Mouse (Mus musculus): ENCODE measurements around the gene Cdc42bpg. TPM values are rescaled to one million over a fixed set of nuclear protein-coding genes. Genes with fewer than 3 reads are reported as not detected.

Cdc42bpg gene
- total and polyA plus RNA-seq, 2 experiments from 2014 or later, result 0.23 to 4.7 TPM

GRCm38 (mm10) chr19:6297641-6298040 lies 8.6 kb upstream of the Cdc42bpg start:
- Histone ChIP-seq H3K9ac (no peak overlapping the region), H3K9me3 (ENCODE audit: low read length) (no peaks in the 10 kb centered on the region), H3K4me1 (ENCODE audit: insufficient read depth) (no peaks in the 10 kb centered on the region), H3K36me3 (ENCODE audit: insufficient read depth) (peaks cover 63% of the 10 kb centered on the region), H3K4me3 (ENCODE audit: low read depth, low read length) (no peak overlapping the region), H3K27me3 (ENCODE audit: insufficient read depth, low read length) (no peaks in the 10 kb centered on the region), H3K27ac (ENCODE audit: low read depth, low read length) (no peak overlapping the region), H3K4me2 (ENCODE audit: low read depth) (no peak overlapping the region)
- ATAC-seq, result no peak
- no peak for DNase-seq
- 92% methylated on average over 9 of the region's 9 CpGs for WGBS
- TF ChIP-seq CTCF (IDR thresholded peaks at IDR 0.05; ENCODE audit: low read depth), result no peak

GRCm38 (mm10) chr19:6299003-6299402 lies 7.3 kb upstream of the Cdc42bpg start:
- Histone ChIP-seq H3K9me3 (ENCODE audit: low read length) (no peaks in the 10 kb centered on the region), H3K4me3 (ENCODE audit: low read depth, low read length) (no peak overlapping the region), H3K9ac (no peak overlapping the region), H3K27ac (ENCODE audit: low read depth, low read length) (no peak overlapping the region), H3K4me2 (ENCODE audit: low read depth) (no peak overlapping the region), H3K4me1 (ENCODE audit: insufficient read depth) (no peaks in the 10 kb centered on the region), H3K36me3 (ENCODE audit: insufficient read depth) (peaks cover 59% of the 10 kb centered on the region), H3K27me3 (ENCODE audit: insufficient read depth, low read length) (no peaks in the 10 kb centered on the region)
- DNase-seq (no peak), ATAC-seq (no peak)
- WGBS, result 81% methylated on average over 4 of the region's 4 CpGs
- TF ChIP-seq CTCF (IDR thresholded peaks at IDR 0.05; ENCODE audit: low read depth), result no peak

- H3K36me3 ChIP-seq (ENCODE audit: insufficient read depth), result peaks cover 52% of the 10 kb centered on the region
- no peak for TF ChIP-seq CTCF (IDR thresholded peaks at IDR 0.05; ENCODE audit: low read depth)
- H3K4me2 ChIP-seq (ENCODE audit: low read depth), result no peak overlapping the region
- no peaks in the 10 kb centered on the region for H3K4me1 ChIP-seq (ENCODE audit: insufficient read depth)
- no peaks in the 10 kb centered on the region for H3K27me3 ChIP-seq (ENCODE audit: insufficient read depth, low read length)
- 94% methylated on average over 7 of the region's 7 CpGs for WGBS
- DNase-seq (no peak), ATAC-seq (no peak)
- no peak overlapping the region for H3K9ac ChIP-seq
- no peak overlapping the region for H3K27ac ChIP-seq (ENCODE audit: low read depth, low read length)
- H3K4me3 ChIP-seq (ENCODE audit: low read depth, low read length), result no peak overlapping the region
- no peaks in the 10 kb centered on the region for H3K9me3 ChIP-seq (ENCODE audit: low read length)
Observed at GRCm38 (mm10) chr19:6299450-6300267, 6.6 kb upstream of the Cdc42bpg start.

GRCm38 (mm10) chr19:6300402-6300841 lies 5.8 kb upstream of the Cdc42bpg start:
- 72% methylated on average over 7 of the region's 7 CpGs for WGBS
- H3K9ac ChIP-seq, result no peak overlapping the region
- H3K4me3 ChIP-seq (ENCODE audit: low read depth, low read length), result no peak overlapping the region
- no peaks in the 10 kb centered on the region for H3K27me3 ChIP-seq (ENCODE audit: insufficient read depth, low read length)
- no peaks in the 10 kb centered on the region for H3K4me1 ChIP-seq (ENCODE audit: insufficient read depth)
- no peak for TF ChIP-seq CTCF (IDR thresholded peaks at IDR 0.05; ENCODE audit: low read depth)
- H3K4me2 ChIP-seq (ENCODE audit: low read depth), result no peak overlapping the region
- H3K27ac ChIP-seq (ENCODE audit: low read depth, low read length), result no peak overlapping the region; the same call in 1 of the 2 replicates
- H3K36me3 ChIP-seq (ENCODE audit: insufficient read depth), result peaks cover 45% of the 10 kb centered on the region
- no peaks in the 10 kb centered on the region for H3K9me3 ChIP-seq (ENCODE audit: low read length)
- no peak for ATAC-seq
- no peak for DNase-seq

GRCm38 (mm10) chr19:6302114-6302513 lies 4.1 kb upstream of the Cdc42bpg start:
- 92% methylated on average over 5 of the region's 5 CpGs for WGBS
- no peak for ATAC-seq
- Histone ChIP-seq H3K27me3 (ENCODE audit: insufficient read depth, low read length) (no peaks in the 10 kb centered on the region), H3K4me3 (ENCODE audit: low read depth, low read length) (no peak overlapping the region), H3K4me1 (ENCODE audit: insufficient read depth) (no peaks in the 10 kb centered on the region), H3K9ac (no peak overlapping the region), H3K4me2 (ENCODE audit: low read depth) (no peak overlapping the region), H3K9me3 (ENCODE audit: low read length) (no peaks in the 10 kb centered on the region), H3K27ac (ENCODE audit: low read depth, low read length) (no peak overlapping the region), H3K36me3 (ENCODE audit: insufficient read depth) (peaks cover 31% of the 10 kb centered on the region)
- no peak for TF ChIP-seq CTCF (IDR thresholded peaks at IDR 0.05; ENCODE audit: low read depth)
- no peak for DNase-seq

GRCm38 (mm10) chr19:6302522-6302921 lies 3.7 kb upstream of the Cdc42bpg start:
- TF ChIP-seq CTCF (IDR thresholded peaks at IDR 0.05; ENCODE audit: low read depth), result no peak
- Histone ChIP-seq H3K4me2 (ENCODE audit: low read depth) (no peak overlapping the region), H3K27ac (ENCODE audit: low read depth, low read length) (no peak overlapping the region), H3K4me3 (ENCODE audit: low read depth, low read length) (no peak overlapping the region), H3K9me3 (ENCODE audit: low read length) (no peaks in the 10 kb centered on the region), H3K9ac (no peak overlapping the region), H3K4me1 (ENCODE audit: insufficient read depth) (no peaks in the 10 kb centered on the region), H3K27me3 (ENCODE audit: insufficient read depth, low read length) (no peaks in the 10 kb centered on the region), H3K36me3 (ENCODE audit: insufficient read depth) (peaks cover 27% of the 10 kb centered on the region)
- ATAC-seq (no peak), DNase-seq (no peak)
- WGBS, result 43% methylated on average over 4 of the region's 4 CpGs

- H3K9ac ChIP-seq, result no peak overlapping the region
- H3K9me3 ChIP-seq (ENCODE audit: low read length), result no peaks in the 10 kb centered on the region
- WGBS, result 85% methylated on average over 6 of the region's 6 CpGs
- no peaks in the 10 kb centered on the region for H3K27me3 ChIP-seq (ENCODE audit: insufficient read depth, low read length)
- H3K4me3 ChIP-seq (ENCODE audit: low read depth, low read length), result no peak overlapping the region
- ATAC-seq, result no peak
- H3K4me1 ChIP-seq (ENCODE audit: insufficient read depth), result no peaks in the 10 kb centered on the region
- peaks cover 14% of the 10 kb centered on the region for H3K36me3 ChIP-seq (ENCODE audit: insufficient read depth)
- no peak overlapping the region for H3K27ac ChIP-seq (ENCODE audit: low read depth, low read length)
- DNase-seq, result no peak
- H3K4me2 ChIP-seq (ENCODE audit: low read depth), result no peak overlapping the region
- TF ChIP-seq CTCF (IDR thresholded peaks at IDR 0.05; ENCODE audit: low read depth), result no peak
Observed at GRCm38 (mm10) chr19:6303831-6304230, 2.4 kb upstream of the Cdc42bpg start.
